Mouse (Mus musculus): Measurements from ENCODE around the gene Gstt2.

- TF ChIP-seq CTCF (IDR thresholded peaks at IDR 0.05; ENCODE audit: borderline replicate concordance, insufficient read depth, low read depth, low read length): no peak
- no peak for TF ChIP-seq POLR2A (IDR thresholded peaks at IDR 0.05; ENCODE audit: borderline replicate concordance, insufficient read depth, low read length)
Observed at GRCm38 (mm10) chr10:75854096-75854495, 16.9 kb upstream of the Gstt2 start.
